Mouse (Mus musculus): ENCODE data around the gene Tmem104.

Gene Tmem104

DNA sequence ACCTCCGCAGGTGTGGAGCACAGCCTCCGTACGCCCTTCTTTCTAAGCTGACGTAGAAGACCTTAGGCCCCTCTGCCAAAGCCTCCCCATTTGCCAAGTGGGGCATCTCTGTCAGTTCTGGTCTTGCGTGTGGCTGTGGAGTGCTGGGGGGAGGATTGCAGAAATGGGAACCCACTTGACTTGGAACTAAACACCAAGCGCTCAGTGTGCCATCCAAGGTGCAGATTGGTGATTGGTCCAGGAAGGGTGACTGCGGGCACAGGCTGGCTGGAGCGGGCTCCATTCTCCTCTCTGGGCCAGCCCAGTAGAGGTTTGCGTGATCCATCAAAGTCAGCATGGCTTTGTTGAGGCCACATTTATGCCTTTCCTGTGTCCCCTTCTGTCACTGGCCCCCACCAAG is 15.5 kb downstream of the Tmem104 start:
- no peak for DNase-seq

GRCm38 (mm10) chr11:115208126-115208525 is 20.8 kb downstream of the Tmem104 start:
- DNase-seq = peak; percentile 80

- DNase-seq = peak; percentile 81
Observed at GRCm38 (mm10) chr11:115208776-115209732, 21.8 kb downstream of the Tmem104 start.

DNA sequence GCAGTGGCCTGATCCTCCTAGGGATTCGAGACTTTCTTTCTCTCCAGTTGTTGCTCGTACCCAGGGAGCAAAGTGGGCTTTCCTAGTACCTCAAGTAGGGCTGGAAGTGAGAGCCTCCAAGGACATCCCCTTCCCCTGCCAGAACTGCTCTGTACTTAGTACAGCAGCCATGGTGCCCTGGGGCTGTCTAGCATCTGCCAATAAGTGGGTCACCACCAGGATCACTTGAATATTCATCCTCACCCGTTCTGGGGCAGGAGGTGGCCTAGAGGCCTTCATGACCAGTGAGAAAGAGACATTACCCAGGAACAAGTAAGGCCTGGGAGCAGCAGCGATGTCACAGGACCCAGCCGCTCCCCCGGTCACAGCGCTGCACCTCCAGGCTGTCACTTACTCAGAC is 22.7 kb downstream of the Tmem104 start:
- DNase-seq = no peak

GRCm38 (mm10) chr11:115212116-115212515 is 24.8 kb downstream of the Tmem104 start:
- DNase-seq = peak; percentile 88

- peak; percentile 66 for DNase-seq
Observed at GRCm38 (mm10) chr11:115215123-115215522, 27.8 kb downstream of the Tmem104 start.

GRCm38 (mm10) chr11:115217439-115218410 is 30.4 kb downstream of the Tmem104 start:
- peak; percentile 96 for DNase-seq

DNA sequence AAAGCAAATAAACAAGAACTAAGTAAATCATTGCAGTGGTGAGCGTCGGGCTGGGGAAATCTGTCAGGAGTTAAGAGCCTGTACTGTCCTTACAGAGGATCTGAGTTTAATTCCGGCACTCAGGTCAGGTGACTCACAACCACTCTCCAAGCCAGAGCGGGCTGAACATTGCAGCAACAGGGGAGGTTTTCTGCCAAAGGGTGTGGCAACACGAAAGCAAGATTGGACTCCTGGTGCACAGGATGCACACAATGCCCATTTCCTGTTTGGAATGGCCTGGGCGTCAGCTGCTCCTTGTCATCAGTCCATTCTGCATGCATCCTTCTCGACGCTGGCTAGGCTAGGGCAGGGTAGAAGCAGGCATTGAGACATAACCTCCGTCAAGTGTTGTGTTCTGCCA is 32.0 kb downstream of the Tmem104 start:
- no peak for DNase-seq

GRCm38 (mm10) chr11:115219685-115220084 is 32.4 kb downstream of the Tmem104 start:
- no peak for DNase-seq

- no peak for DNase-seq
Observed at GRCm38 (mm10) chr11:115222077-115222476, 34.8 kb downstream of the Tmem104 start.

DNA sequence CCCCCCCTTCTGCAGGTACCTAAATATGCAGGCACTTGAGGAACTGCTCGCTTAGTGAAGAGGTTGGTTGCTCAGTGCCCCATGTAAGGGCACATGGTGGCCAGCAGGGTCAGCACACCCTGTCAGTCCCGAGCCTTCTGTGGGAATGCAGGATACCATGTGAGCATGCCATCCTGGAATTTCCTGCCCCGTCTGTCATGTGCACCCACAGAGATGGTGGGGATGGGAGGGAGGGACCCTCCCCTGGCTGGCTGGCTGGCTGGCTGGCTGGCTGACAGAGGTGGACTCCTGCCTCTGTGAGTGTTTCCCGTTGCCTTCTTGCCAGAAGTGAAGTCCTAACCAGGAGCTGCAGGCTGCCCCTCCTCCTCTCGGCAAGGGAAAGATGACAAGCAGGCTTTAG is 35.3 kb downstream of the Tmem104 start:
- no peak for DNase-seq

DNA sequence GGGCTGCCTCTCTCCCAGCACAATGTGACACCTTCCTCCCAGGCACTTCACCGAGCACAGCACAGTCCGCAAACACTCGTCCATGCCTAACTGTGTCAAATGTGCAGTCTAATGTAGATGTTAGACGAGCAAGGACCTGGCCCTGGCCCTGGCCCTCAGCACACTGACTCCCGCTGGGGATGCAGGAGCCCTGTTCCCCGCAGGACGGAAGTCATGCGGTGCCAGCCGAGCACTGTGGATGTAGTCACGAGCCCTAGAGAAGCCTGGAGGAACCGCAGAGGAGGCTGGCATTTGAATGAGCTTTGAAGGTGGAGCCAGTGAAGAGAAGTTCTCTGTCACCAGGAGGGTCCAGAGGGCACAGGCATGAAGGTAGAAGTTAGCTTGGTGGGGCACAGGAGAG is 36.2 kb downstream of the Tmem104 start:
- no peak for DNase-seq

GRCm38 (mm10) chr11:115223877-115224276 is 36.6 kb downstream of the Tmem104 start:
- no peak for DNase-seq

- peak; percentile 76 for DNase-seq
Observed at GRCm38 (mm10) chr11:115224889-115225288, 37.6 kb downstream of the Tmem104 start.

DNA sequence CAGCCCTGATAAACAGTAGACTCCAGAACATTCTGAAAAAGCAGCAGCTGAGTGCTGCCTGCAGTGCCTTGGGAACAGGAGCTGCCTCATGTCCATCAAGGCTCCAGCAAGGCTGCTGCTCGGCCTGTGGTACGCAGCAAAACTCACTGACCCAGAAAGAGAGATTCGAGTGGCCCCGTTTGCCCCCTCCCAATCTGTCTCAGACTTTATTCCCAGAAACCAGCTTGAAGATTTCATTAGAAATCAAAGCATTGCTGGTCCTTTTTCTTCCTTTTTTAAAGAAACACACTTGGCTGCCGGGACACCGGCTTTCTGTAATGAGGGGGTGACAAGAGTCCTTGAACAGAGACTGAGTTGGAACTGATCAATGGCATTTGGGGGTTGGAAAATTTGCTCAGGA is 38.0 kb downstream of the Tmem104 start:
- no peak for DNase-seq

DNA sequence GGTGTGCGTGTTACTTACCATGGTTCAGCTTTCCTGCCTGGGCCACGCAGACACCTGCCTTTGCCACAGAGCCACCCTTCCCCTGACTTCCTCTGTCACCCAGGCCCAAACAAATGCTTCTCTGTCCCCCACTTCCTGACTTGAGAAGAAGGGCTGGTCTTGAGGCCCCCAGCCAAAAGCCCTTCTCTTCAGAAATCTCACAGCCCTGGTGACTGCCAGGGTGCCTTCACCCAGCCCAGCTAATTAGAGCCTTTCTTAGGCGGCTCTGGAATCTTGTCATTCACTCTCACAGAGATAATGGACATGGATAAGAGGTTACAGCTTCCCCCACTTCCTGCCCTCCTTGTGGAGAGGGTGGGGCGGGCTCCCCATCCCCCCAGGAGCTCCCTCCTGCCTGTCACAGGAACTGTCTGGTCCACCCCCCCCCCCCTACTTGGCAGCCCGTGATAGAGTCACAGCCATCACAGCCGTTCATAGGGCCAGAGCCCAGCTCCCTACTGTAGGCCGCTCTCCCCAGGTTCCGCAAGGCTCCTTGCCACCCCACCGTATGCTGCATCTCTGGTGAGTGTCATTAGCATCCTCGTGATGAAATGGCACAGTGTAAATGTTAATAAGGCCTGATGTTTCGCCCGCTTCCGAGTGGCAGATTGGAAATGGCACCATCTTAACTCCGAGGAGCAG is 39.7 kb downstream of the Tmem104 start:
- DNase-seq = peak; percentile 76

DNA sequence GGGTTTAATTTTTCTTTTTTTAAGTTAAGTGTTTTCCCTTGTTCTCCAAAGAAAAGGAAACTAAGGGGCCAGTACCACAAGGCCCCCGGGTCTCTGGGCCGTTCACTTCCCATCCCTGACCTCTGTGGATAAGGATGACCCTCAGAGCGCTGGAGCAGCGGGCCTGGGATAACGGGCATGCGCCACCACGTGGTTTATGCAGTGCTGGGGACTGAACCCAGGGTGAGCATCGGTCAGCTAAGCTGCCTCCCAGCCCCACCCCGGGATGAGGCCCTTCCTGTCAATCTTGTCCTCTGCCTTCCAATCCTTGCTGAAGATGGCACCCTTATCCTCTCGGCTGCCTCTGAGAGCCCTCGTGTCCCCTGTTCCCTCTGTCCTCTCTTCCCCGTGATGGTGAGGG is 40.4 kb downstream of the Tmem104 start:
- DNase-seq = no peak

- DNase-seq = no peak
Observed at GRCm38 (mm10) chr11:115228430-115228829, 41.1 kb downstream of the Tmem104 start.

GRCm38 (mm10) chr11:115229021-115229930 is 42.0 kb downstream of the Tmem104 start:
- no peak for DNase-seq

DNA sequence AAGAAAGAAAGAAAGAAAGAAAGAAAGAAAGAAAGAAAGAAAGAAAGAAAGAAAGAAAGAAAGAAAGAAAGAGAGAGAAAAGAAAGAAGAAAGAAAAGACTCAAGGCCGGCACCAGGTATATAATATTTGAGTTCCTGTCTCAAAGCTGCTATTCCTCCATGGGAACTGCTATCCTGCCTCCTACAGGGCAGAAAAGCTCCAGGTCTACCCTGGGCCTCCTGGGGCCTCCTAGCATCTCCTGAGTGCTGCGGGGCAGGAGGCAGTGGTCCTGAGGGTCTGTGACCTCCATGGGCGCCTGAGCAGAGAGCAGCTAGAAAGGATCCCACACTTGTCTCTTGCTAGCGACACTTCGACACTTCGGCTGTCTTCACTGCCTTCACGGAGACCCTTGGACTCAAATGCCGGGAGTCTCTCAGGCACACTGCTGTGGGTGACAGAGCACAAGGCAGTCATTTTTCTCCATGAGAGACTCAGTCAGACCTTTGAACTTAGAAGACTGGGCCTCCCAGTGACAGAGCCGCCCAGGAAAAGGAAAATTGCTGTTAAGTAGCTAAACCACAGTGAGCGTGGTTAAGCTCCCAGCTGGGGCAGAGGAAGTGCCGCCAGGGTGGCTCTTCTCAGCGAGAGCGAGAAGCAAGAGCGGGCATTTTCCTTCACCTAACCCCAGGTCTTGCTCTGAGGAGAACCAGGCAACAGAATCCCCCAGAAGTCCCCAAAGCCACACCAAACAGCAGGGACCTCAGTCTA is 44.1 kb downstream of the Tmem104 start:
- no peak for DNase-seq

DNA sequence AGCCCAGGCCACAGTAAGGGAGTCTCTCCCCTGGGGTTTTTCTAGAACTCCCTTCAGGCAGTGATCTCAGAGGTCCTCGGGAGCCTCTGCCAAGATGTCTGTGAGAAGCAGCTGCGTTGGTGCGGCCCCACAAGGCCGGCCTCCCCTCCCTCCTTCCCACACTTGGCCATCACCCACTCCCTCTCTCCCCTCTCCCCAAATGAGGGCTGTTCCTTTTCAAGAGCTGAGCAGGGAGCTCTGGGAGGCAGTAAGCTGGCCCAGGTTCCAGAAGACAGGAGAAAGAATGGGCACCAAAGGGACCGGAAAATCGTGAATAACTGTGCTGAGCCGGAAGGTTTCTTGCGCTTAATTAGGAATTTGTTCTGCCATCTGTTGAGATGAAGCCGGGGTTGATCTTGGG is 44.6 kb downstream of the Tmem104 start:
- no peak for DNase-seq

Measured in cerebellum, adult 9-11 months (tissue).